Mouse (Mus musculus) heart, adult 10 weeks (tissue): ENCODE results near the gene Nms. TPM values are rescaled to one million over a fixed set of nuclear protein-coding genes. Genes with fewer than 3 reads are reported as not detected.

Experiments
- polyA plus RNA-seq: library from polyadenylated mRNA; stranded (reverse); fragments of 350-450 nt; fragmentation: Illumina TruSeq; extraction: RNeasy Lipid Tissue Mini Kit (QIAGEN cat#74804); gene quantifications from one replicate; pipeline ENCODE4 v1.2.3, GENCODE M21; 2014; ENCODE audit warnings: low read depth, low replicate concordance

Nms gene
- polyA plus RNA-seq: not detected

DNA sequence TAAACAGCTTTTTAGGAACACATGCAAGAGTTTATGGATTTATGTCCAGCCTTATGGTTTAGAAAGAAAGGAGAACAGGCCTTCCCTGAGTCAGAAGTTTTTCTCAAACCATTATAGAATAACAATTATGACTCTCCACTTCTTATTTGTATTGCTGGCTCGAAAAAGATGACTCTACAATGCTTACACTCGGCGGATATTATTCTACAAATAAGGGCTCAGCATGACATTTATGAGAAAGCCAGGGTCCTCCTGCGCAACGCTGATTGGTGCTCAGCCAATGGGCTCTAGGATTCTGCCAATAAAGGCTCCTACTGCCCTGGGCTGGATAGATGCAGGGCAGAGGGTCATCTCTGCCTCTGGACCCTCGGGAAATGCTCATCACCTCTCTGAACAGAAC lies at the start of gene Nms:
TSS of gene Nms (plus strand) at position 301 of the 400 bp plus-strand sequence.

DNA sequence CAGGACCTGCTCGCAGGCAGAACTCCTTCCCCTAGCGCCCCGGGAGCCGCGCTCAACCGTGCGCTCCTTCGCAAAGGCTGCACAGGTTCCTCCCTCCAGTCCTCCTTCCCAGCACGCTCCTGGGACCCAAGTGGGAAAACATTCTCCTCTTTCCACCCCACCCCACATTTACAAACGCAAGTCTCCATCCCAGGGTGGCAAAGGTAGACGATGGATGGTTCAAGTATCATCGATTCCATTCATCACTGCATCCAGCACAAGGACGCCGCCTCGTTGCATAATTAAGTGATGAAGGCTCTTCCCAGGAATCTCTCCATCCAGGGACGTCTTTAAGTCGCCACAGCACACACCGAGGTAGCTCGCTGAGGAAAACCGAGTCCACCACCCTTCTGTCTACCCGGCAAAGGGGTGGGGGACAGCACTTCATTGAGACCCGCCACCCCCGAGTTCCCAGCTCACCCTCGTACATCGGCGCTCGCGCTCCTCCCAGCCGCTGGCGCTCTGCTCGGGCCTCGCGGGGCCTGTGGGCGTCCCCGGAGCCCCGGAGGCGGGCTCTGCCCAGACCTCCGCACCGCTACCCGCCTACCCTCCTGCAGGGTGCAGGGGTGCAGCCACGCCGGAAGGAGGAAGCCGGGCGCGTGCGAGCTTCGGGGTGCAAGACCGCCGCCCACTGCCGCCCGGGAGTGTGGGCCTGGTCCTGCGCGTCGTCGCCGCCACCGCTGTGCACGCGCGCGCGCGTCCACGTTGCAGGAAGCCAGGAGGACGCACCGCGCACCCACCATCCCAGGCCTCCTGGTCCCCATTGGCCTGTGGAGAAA lies 41.3 kb upstream of the Nms start, which contains the start of gene Chst10:
TSS of gene Chst10 (minus strand) at position 731 of the 818 bp plus-strand sequence.

DNA sequence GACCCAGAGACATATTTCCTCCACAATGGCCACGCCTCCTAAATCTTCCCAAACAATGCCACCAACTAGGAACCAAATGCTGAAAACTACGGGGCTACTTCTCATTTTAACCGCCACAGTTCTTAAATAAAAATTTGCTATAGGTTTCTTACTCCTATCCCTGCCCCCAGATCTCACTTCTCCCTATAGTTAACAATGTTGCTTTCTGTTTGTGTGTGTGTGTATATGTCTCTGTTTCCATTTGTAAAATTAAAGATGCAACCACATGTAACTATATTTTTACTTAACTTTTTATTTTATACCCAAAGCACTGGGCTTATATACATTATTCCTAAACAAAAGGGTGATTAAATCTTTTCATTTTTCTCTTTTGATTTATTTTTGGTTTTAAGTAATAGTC lies 46.4 kb downstream of the Nms start, which contains the start of gene Pdcl3:
TSS of gene Pdcl3 (plus strand) at position 301 of the 400 bp plus-strand sequence.

Other genes with a start within 250 kb of the Nms start
- gene Lonrf2, start 102.4 kb upstream of the Nms start, polyA plus RNA-seq: 4.2 TPM
- gene Chst10, start 41.0 kb upstream of the Nms start, polyA plus RNA-seq: 0.47 TPM
- 114 TPM for gene Pdcl3, start 46.5 kb downstream of the Nms start, polyA plus RNA-seq